Mouse (Mus musculus) v-Abl transformed pro-B cells (cell line): ENCODE data around the gene Fam219a.

ENCODE experiments used
- in situ Hi-C, 2 experiments: fragments of 400-800 bp; cut with MboI; formaldehyde crosslinking; loops; one replicate each; pipeline ENCODE4 v1.15.1; 2025; ENCODE audit not compliant: unreplicated experiment in 2 of 2

Gene Fam219a

DNA sequence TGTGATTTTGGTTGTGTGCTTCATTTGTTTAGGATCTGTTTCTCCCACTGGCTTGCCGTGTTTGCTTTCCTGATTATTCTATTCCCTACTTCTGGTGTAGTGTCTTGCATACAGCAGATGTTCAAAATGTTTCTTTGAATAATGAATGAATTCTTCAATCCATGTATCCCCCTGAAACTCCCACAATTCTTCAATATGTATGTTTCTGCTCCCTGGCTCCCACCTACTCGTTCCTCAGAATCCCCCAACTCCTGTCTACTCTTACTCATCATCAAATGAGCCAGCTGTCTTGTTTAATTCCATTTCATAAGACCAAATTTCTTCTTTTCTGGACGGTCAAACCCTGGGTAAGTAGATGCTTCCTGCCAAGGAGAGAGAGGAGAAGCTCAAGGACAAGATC is 12.2 kb downstream of the Fam219a start:
- in situ Hi-C loops: loop anchor here (5.0 to 25.0 kb wide), 4 partner anchors 55 to 1420 kb away; partner anchors contain the start of genes 1700022I11Rik (in 1 of the 2), Aco1 (in 1 of the 2), Aptx (in 1 of the 2) and Dnaja1 (in 1 of the 2)

GRCm38 (mm10) chr4:41556311-41556953 is 12.9 kb downstream of the Fam219a start:
- in situ Hi-C loops: loop anchor here (5.0 to 25.0 kb wide), 4 partner anchors 56 to 1419 kb away; partner anchors contain the start of genes 1700022I11Rik (in 1 of the 2), Aco1 (in 1 of the 2), Aptx (in 1 of the 2) and Dnaja1 (in 1 of the 2)

- in situ Hi-C loops: loop anchor here (5.0 to 25.0 kb wide), 5 partner anchors 57 to 1418 kb away; partner anchors contain the start of genes 1700022I11Rik (in 1 of the 2), Aco1 (in 1 of the 2), Aptx (in 1 of the 2) and Dnaja1 (in 1 of the 2)
Measured at GRCm38 (mm10) chr4:41554994-41555663, 14.2 kb downstream of the Fam219a start.

- in situ Hi-C loops: loop anchor here (5.0 to 25.0 kb wide), 4 partner anchors 154 to 1416 kb away; partner anchors contain the start of genes 1700022I11Rik (in 1 of the 2), Aco1 (in 1 of the 2), Aptx (in 1 of the 2) and Dnaja1 (in 1 of the 2)
Measured at GRCm38 (mm10) chr4:41553116-41553515, 16.2 kb downstream of the Fam219a start.

- in situ Hi-C loops: loop anchor here (5.0 to 25.0 kb wide), 4 partner anchors 155 to 1415 kb away; partner anchors contain the start of genes 1700022I11Rik (in 1 of the 2), Aco1 (in 1 of the 2), Aptx (in 1 of the 2) and Dnaja1 (in 1 of the 2)
Measured at GRCm38 (mm10) chr4:41552529-41552928, 16.8 kb downstream of the Fam219a start.

GRCm38 (mm10) chr4:41547086-41547485 is 22.3 kb downstream of the Fam219a start:
- in situ Hi-C loops: no loop called here

DNA sequence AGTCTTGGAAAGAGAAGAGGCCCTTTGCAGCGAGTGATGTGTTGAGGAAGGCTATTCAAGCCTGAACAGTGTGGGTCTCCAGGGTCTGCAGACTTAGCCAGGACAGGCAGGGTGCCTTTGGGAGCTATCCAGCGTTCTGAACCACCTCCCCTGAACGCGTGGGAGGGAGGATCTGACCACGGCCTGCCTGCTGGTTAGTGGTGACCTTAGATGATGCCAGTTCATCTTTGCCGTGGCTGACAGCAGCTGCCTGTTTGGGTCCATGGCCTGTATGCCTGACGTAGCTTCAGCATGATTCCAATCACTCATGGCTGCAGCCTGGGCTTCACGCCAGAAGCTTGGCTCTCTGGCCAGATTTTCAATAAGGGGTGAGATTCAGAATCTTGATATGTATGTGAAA is 23.4 kb downstream of the Fam219a start:
- in situ Hi-C loops: no loop called here

- in situ Hi-C loops: no loop called here
Measured at GRCm38 (mm10) chr4:41542136-41542535, 27.2 kb downstream of the Fam219a start.

DNA sequence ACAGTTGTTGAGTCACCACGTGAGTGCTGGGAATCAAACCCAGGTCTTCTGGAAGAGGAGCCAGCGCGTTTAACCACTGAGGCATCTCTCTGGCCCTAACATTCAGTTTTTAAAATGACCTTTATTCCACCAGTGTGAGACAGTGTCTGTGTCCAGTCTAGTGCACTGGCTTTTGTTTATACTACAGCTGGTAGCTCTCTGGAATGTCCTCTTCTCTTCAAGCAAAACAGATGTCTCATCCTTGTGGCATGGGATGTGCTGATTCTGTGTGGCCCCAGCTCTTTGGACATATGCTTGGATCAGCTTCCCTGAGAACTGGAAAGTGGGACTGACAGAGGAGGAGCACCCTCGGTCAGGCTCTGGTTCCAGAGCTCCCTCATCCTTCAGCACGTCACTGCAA is 34.5 kb downstream of the Fam219a start:
- in situ Hi-C loops: no loop called here

DNA sequence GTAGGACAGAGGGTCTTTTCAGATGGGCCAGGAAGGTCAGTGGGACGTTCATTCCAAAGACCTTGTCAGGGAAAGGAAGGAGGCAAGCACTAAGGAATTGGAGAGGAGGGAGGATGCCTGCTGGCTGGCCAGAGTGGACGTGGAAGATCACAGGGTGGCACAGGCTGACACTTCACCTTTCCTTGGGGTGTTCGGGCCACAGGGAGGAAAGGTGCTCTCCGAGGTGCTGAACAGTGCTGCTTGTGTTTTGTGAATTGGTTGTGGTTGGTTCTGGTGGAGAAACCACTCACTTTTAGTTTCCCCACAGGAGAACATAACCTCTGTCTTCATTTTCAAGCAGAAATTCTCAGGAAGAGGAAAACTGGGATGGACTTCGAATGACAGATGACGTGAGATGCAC is 36.9 kb downstream of the Fam219a start:
- in situ Hi-C loops: no loop called here

DNA sequence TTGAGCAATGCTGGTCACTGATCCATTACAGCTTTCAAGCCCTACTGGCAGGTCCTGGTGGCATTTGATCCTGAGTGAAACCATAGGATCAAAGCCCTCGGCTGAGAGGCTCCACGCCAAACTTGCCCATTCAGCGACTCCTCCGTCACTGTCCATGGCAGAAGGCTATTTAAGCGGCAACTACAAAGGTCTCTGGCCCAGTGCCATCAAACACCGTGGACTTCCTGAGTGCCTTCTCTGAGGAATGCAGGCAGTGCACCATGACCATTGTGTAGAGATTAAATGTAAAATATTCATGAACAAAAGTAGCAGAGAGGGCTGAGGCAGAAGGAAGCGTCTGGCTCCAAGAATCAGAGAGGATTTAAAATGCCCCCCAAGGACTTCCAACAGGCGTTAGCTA is 41.3 kb downstream of the Fam219a start:
- in situ Hi-C loops: no loop called here

GRCm38 (mm10) chr4:41527076-41527475 is 42.3 kb downstream of the Fam219a start:
- in situ Hi-C loops: no loop called here

DNA sequence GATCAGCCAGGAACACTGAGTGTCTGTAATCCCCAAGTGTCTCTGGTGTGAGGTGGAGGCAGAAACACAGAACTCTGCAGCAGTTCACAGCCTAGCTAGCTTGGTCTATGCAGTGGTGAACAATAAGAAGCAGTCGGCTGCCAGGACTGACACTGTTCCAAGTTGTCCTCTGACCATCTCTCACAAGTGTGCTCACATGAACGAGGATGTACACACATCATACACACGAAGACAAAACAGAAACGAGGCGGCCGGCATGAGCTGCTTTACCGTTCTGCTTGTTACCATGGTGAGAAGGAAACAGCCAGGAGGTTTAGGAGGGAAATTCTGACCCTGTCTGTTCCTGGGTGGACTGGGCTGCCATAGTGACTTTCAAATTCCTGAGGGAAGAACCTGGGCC is 42.8 kb downstream of the Fam219a start:
- in situ Hi-C loops: no loop called here

- in situ Hi-C loops: no loop called here
Measured at GRCm38 (mm10) chr4:41524829-41525228, 44.5 kb downstream of the Fam219a start.

- in situ Hi-C loops: no loop called here
Measured at GRCm38 (mm10) chr4:41523839-41524238, 45.5 kb downstream of the Fam219a start.

DNA sequence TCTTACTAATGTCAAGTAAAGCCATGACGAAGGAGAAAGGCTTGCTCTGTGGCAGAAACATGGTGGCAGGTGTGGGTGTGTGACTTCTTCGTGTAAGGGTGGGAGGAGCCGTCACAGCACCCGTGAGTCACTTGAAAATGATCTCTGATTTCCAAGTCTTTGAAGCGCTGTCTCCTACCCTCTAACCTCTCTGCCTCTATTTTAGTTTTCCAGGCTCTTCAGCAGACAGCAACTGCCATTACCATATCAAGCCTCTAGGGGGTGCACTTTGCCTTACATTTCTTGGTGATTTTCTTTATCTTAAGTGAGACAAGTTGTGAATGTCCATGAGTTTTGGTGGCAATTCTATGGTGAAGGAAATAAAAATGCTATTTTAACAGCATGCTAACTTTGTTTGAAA is 46.5 kb downstream of the Fam219a start:
- in situ Hi-C loops: no loop called here

DNA sequence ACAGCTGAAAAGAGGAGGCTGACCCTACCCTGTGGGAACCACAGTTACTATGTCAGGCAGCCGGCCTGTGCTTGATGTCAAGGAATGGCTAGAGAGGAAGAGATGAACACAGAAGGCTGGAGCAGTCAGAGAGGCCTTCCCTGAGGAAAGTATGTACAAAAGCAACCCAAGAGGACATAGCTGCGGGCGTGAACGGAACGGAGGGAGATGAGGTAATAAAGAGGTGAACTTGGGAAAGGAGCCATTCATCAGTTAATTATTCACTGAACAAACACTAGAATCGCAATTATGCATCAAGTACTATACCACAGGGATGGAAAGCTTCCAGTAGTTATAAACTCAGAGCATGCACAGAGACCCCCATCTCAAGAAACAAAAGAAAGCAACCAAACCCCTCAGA is 47.2 kb downstream of the Fam219a start:
- in situ Hi-C loops: no loop called here

DNA sequence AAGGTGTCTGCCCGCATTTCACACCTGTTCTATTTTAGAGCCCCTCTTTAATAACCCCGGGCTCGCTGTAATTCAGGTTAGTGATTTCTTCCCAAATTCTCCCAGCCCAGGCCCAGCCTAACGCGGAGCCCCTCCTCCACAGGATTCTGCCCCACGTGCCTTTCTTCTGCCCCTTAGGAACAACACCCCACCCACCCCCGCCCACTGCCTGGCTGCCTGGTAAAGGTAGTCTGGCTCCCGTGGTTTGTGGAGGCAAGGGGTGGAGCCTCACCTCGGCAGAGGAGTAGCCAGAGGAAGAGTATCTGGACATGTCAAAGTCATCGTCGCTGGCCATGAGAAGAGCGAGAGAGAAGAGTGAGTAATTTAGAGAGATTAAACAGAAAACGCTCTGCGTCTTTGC is 48.7 kb downstream of the Fam219a start:
- in situ Hi-C loops: no loop called here

- in situ Hi-C loops: no loop called here
Measured at GRCm38 (mm10) chr4:41519195-41519594, 50.1 kb downstream of the Fam219a start.

DNA sequence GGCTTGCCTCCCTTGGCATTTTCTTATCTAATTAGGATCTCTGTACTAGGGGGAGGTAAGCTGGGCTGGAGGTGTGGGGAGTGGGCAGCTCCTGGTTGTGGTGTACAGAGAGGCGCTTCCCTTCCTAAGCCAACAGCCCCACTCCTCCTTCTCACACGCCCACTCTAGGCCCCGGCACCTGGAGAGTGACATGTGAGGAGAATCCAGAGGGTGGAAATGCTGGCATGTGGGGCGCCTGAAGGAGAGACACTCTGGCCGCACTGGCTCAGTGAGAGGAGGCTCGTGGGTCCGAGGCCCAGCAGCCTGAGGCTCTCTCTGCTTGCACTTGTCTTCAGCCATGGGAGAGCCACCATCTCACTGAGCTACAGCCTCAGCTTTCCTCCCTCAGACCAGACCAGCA is 51.0 kb downstream of the Fam219a start:
- in situ Hi-C loops: no loop called here

DNA sequence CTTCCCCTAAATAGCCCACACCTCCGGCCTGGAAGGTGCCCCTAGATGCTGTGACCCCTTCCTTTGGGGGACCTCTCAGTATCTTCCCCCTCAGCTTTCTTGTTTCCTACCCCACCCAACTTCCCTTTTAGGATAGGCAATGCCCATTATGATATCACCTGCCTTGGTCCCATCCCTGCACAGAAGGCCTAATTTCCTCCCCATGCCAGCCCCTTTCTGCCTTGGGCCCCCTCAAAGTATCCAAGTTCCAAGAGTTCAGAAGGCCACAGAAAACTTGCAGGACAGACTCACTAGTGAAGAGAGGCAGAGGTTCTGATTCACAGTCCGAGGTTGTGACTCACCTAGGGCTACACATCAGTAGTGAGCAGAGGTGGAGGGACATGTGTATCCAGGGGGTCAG is 52.1 kb downstream of the Fam219a start, which contains the start of gene 1110017D15Rik:
TSS of gene 1110017D15Rik (minus strand) at position 101 of the 400 bp plus-strand sequence.
- in situ Hi-C loops: no loop called here
